Mouse (Mus musculus) midbrain, embryonic 15.5 days (tissue): Measurements from ENCODE around the gene Wwox. TPM values are rescaled to one million over a fixed set of nuclear protein-coding genes. Genes with fewer than 3 reads are reported as not detected.

Experiments
- ATAC-seq: fragments of 200-750 bp; cut with Nextera tagmentation; replicated peaks from 2 replicates; pipeline ENCODE4 v1.8.0; 2017; ENCODE audit warnings: moderate TSS enrichment
- H3K27ac ChIP-seq: fragments of 300-500 bp; sonication (generic); 2 replicates; pipeline ENCODE4 v1.5.1; 2015; ENCODE audit warnings: mild to moderate bottlenecking, inconsistent platforms
- H3K27me3 ChIP-seq: fragments of 300-500 bp; sonication (generic); replicated peaks from 2 replicates; pipeline ENCODE4 v1.6.1; 2015; ENCODE audit warnings: inconsistent platforms
- H3K36me3 ChIP-seq: fragments of 300-500 bp; sonication (generic); replicated peaks from 2 replicates; pipeline ENCODE4 v1.6.1; 2015; ENCODE audit warnings: inconsistent platforms
- H3K4me1 ChIP-seq: fragments of 300-500 bp; sonication (generic); 2 replicates; pipeline ENCODE4 v1.6.1; 2015; ENCODE audit warnings: inconsistent platforms
- H3K4me2 ChIP-seq: fragments of 300-500 bp; sonication (generic); 2 replicates; pipeline ENCODE4 v1.6.1; 2015; ENCODE audit warnings: inconsistent platforms, mild to moderate bottlenecking, moderate library complexity
- H3K4me3 ChIP-seq: fragments of 300-500 bp; sonication (generic); 2 replicates; pipeline ENCODE4 v1.5.1; 2015; ENCODE audit warnings: mild to moderate bottlenecking, inconsistent platforms
- H3K9ac ChIP-seq: fragments of 300-500 bp; sonication (generic); 2 replicates; pipeline ENCODE4 v1.6.1; 2015; ENCODE audit warnings: mild to moderate bottlenecking, inconsistent platforms
- H3K9me3 ChIP-seq: fragments of 300-500 bp; sonication (generic); 2 replicates; pipeline ENCODE4 v1.6.1; 2016; ENCODE audit warnings: inconsistent platforms
- WGBS: fragments of 180-500 bp; shearing (Covaris S2); methylation state at CpG from one replicate; pipeline ENCODE4 v1.1.7; 2015; ENCODE audit warnings: mixed read lengths; 5-methylcytosine and 5-hydroxymethylcytosine counted together
- polyA plus RNA-seq: library from polyadenylated mRNA; unstranded; fragments of >200 nt; fragmentation: Nextera tagmentation; extraction: Ambion mirVana; gene quantifications from 2 replicates; pipeline ENCODE4 v1.2.1, GENCODE M21; 2015

Wwox gene
- polyA plus RNA-seq, 1 experiment from 2014 or later, result 13.2 TPM

DNA sequence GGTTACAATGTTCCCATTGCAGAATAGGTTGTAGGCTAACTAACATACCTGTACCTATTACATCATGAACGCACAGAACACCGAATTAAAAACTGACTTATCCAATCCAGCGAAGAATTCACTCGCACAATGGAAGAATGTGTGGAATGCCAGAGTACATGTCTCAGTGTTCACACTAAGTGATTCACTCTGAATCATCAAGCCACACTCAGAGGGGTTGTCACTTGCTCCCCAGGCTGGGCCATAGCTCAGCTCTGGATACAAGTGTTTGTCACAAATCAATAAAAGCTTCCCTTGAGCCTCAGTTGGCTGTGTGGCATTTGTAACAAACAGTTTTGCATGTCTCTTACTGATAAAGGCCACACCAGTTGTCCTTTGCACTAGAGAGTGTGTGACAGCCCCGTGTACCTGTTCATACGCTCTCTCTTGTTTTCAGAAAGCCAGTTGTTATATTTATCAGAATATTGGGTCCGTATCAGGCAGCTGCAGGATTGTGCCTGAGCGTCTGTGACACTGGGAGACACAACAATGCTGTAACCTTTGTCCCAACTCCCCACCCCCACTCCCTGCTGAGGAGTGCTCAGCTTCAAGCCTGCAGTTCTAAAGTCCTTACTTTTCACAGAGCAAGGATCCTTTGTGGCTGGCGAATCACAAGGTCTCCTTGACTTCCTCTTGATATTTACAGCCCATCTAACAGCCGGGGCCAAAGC is 338.0 kb downstream of the Wwox start:
- 56% methylated on average over 10 of the region's 10 CpGs for WGBS
- H3K4me3 ChIP-seq, result no peak overlapping the region
- no peak for ATAC-seq
- no peak overlapping the region for H3K9ac ChIP-seq
- no peaks in the 10 kb centered on the region for H3K36me3 ChIP-seq
- no peaks in the 10 kb centered on the region for H3K9me3 ChIP-seq
- no peaks in the 10 kb centered on the region for H3K27me3 ChIP-seq
- H3K4me1 ChIP-seq, result peaks cover 11% of the 10 kb centered on the region
- H3K4me2 ChIP-seq, result no peak overlapping the region
- H3K27ac ChIP-seq, result no peak overlapping the region

- Histone ChIP-seq H3K4me2 (no peak overlapping the region), H3K27me3 (no peaks in the 10 kb centered on the region), H3K27ac (no peak overlapping the region), H3K4me1 (peaks cover 2% of the 10 kb centered on the region; the same call in 1 of the 2 replicates), H3K4me3 (no peak overlapping the region), H3K9ac (no peak overlapping the region), H3K9me3 (no peaks in the 10 kb centered on the region), H3K36me3 (no peaks in the 10 kb centered on the region)
- WGBS, result 80% methylated on average over 9 of the region's 9 CpGs
- no peak for ATAC-seq
Measured at GRCm38 (mm10) chr8:114779002-114779401, 339.5 kb downstream of the Wwox start.

DNA sequence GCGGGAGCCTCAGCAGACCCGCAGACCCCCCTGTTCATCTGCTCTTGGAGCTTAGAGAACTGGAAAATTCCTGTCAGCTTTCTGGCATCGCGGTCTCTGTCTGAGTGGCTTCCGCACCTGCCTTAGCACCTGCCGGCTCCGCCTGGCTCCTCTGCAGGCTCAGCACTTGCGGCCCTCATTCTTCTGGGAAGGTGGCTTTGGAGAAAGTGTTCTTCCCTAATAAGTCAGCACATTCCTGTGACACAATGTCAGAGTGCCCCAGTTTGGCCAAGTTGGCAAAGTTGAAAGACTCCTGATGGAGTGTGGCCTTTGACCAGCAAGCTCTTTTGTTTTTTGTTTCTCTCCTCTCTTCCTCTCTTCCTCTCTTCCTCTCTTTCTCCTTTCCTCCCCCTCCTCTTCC is 343.9 kb downstream of the Wwox start:
- 90% methylated on average over 8 of the region's 8 CpGs for WGBS
- ATAC-seq, result no peak
- no peak overlapping the region for H3K9ac ChIP-seq
- H3K4me1 ChIP-seq, result no peaks in the 10 kb centered on the region
- H3K9me3 ChIP-seq, result no peaks in the 10 kb centered on the region
- H3K36me3 ChIP-seq, result no peaks in the 10 kb centered on the region
- H3K4me2 ChIP-seq, result no peak overlapping the region
- no peaks in the 10 kb centered on the region for H3K27me3 ChIP-seq
- H3K4me3 ChIP-seq, result no peak overlapping the region
- no peak overlapping the region for H3K27ac ChIP-seq

- H3K4me3 ChIP-seq, result no peak overlapping the region
- no peak overlapping the region for H3K4me2 ChIP-seq
- H3K27ac ChIP-seq, result no peak overlapping the region
- no peaks in the 10 kb centered on the region for H3K36me3 ChIP-seq
- 90% methylated on average over 11 of the region's 11 CpGs for WGBS
- H3K27me3 ChIP-seq, result no peaks in the 10 kb centered on the region
- H3K9me3 ChIP-seq, result no peaks in the 10 kb centered on the region
- no peaks in the 10 kb centered on the region for H3K4me1 ChIP-seq
- no peak overlapping the region for H3K9ac ChIP-seq
- ATAC-seq, result no peak
Measured at GRCm38 (mm10) chr8:114785834-114786233, 346.4 kb downstream of the Wwox start.

GRCm38 (mm10) chr8:114789616-114790015 is 350.2 kb downstream of the Wwox start:
- no peak for ATAC-seq
- Histone ChIP-seq H3K4me2 (no peak overlapping the region), H3K27me3 (no peaks in the 10 kb centered on the region), H3K27ac (no peak overlapping the region), H3K36me3 (no peaks in the 10 kb centered on the region), H3K4me1 (no peaks in the 10 kb centered on the region), H3K9ac (no peak overlapping the region), H3K9me3 (no peaks in the 10 kb centered on the region), H3K4me3 (no peak overlapping the region)
- 87% methylated on average over 7 of the region's 7 CpGs for WGBS

DNA sequence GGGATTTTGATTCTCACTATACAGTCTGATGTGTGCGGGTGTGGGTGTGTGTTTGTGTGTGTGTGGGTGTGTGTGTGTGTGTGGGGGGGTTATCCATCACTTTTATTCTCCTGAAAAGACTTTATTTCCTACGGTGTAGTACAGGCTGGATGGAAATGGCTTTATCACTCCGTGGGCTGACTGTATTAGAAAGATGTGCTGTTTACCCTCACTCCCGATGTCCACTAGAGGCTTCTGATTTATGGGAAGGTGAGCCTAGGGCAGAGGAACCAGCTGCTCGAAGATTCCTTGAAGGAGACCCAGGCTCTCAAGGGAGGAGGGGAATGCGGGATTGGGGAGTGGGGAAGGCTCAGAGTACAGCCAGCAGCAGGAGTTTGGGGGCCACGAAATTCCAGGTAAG is 351.3 kb downstream of the Wwox start:
- no peaks in the 10 kb centered on the region for H3K36me3 ChIP-seq
- no peak overlapping the region for H3K27ac ChIP-seq
- H3K4me1 ChIP-seq, result no peaks in the 10 kb centered on the region
- H3K4me3 ChIP-seq, result no peak overlapping the region
- 87% methylated on average over 7 of the region's 7 CpGs for WGBS
- no peak overlapping the region for H3K4me2 ChIP-seq
- H3K9ac ChIP-seq, result no peak overlapping the region
- no peak for ATAC-seq
- H3K9me3 ChIP-seq, result no peaks in the 10 kb centered on the region
- no peaks in the 10 kb centered on the region for H3K27me3 ChIP-seq

DNA sequence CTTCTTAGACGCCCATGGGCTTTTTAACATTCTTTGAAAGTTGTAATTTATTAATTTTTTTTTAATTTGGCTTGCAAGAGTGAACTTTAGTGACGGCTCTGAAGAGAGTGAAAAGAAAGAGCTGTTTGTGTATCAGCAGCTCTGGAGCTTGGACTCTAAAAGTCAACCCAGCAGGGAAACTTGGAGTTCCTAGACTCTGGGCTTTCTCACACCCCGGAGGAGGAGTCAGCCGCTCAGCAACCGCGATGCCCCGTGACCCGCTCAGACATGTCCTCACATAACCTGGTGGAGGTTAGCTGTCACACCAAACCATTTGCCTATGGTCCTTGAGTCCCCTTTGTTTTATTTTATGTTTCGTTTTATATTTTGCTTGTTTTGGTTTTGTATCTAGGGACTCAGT is 354.2 kb downstream of the Wwox start:
- Histone ChIP-seq H3K9me3 (no peaks in the 10 kb centered on the region), H3K36me3 (no peaks in the 10 kb centered on the region)
- WGBS, result 84% methylated on average over 9 of the region's 9 CpGs

DNA sequence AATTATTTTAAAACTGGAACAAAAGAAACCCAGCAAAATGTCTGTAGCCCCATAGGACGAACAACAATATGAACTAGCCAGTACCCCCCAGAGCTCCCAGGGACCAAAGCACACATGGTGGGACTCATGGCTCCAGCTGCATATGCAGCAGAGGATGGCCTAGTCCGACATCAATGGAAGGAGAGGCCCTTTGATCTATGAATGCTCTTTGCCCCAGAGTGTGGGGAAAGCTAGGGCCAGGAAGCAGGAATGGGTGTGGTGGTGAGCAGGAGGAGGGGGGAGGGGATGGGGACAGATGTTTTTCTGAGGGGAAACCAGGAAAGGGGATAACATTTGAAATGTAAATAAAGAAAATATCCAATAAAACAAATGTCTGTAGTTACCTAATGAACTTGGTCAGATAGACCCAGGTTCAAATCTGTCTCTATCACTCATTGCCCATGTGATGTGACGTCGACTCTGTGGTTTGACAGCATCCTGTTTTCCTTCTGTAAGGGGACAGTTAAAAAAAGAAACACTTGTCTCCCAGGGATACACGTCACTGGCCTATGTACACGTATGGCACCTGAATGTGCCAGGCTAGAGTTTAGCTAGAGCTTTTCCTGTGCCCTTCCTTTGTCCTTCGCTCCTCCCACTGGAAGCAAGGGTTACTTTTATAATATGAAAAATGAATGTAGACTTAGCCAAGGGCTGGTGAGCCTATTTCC is 362.1 kb downstream of the Wwox start:
- WGBS, result 76% methylated on average over 7 of the region's 7 CpGs
- Histone ChIP-seq H3K4me3 (no peak overlapping the region), H3K36me3 (no peaks in the 10 kb centered on the region), H3K9ac (no peak overlapping the region), H3K27me3 (no peaks in the 10 kb centered on the region), H3K4me2 (no peak overlapping the region), H3K4me1 (no peaks in the 10 kb centered on the region), H3K27ac (no peak overlapping the region), H3K9me3 (no peaks in the 10 kb centered on the region)
- ATAC-seq, result no peak

More for the DNA sequence above, 354.2 kb downstream of the Wwox start:
- Histone ChIP-seq H3K4me1 (no peaks in the 10 kb centered on the region), H3K27me3 (no peaks in the 10 kb centered on the region), H3K9ac (no peak overlapping the region), H3K4me2 (no peak overlapping the region), H3K27ac (no peak overlapping the region), H3K4me3 (no peak overlapping the region)
- ATAC-seq, result no peak

DNA sequence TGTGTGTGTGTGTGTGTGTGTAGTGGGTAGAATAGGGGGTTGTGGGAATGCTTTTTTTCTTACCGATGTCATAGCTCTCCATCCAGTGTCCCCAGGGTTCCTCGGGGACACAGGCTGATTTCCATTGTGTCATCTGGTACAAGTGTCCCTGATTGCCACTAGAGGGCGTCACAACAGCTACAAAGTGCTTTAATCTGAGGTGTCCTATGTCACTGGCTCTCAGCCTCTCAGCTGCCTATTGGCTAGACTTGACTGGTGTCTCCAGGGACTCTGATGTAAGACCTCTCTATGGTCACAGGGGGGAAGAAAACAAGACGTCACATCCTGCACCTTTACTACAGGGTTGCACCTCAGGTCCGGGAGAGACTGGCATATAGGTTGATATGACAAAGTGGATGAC is 363.7 kb downstream of the Wwox start:
- WGBS, result 67% methylated on average over 5 of the region's 5 CpGs
- Histone ChIP-seq H3K4me3 (no peak overlapping the region), H3K9ac (no peak overlapping the region), H3K4me2 (no peak overlapping the region), H3K27ac (no peak overlapping the region), H3K27me3 (no peaks in the 10 kb centered on the region), H3K4me1 (no peaks in the 10 kb centered on the region), H3K36me3 (no peaks in the 10 kb centered on the region), H3K9me3 (no peaks in the 10 kb centered on the region)
- no peak for ATAC-seq

DNA sequence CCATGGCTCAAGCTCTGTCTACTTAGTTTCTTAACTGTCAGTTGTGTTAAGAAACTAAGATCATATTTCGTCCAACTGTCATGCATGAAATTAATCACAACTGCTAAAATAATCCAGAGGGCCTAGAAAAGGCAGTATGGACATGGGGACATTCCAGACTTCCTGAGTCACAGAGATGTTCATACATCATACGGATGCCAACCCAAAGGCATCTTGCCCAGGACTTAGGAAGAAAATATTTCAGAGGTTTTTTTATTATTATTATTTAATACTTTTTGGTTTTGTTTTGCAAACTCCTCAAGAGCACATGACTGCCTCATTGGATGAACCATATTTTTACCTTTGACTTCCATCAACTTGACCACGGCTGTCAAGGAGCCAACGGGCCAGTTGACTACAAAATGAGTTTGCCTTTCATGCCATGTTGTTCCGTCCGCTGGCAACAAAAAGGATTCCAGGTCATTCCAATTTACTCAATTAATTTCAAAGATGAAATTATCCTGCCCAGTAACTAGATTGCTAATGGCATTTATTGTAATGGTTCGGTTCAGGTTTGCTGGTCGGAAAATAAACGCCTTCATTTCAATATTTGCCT is 367.5 kb downstream of the Wwox start:
- H3K36me3 ChIP-seq, result no peaks in the 10 kb centered on the region
- no peak overlapping the region for H3K9ac ChIP-seq
- H3K27me3 ChIP-seq, result no peaks in the 10 kb centered on the region
- H3K4me2 ChIP-seq, result no peak overlapping the region
- ATAC-seq, result no peak
- no peaks in the 10 kb centered on the region for H3K4me1 ChIP-seq
- H3K9me3 ChIP-seq, result no peaks in the 10 kb centered on the region
- H3K27ac ChIP-seq, result no peak overlapping the region
- 90% methylated on average over 9 of the region's 9 CpGs for WGBS
- no peak overlapping the region for H3K4me3 ChIP-seq

DNA sequence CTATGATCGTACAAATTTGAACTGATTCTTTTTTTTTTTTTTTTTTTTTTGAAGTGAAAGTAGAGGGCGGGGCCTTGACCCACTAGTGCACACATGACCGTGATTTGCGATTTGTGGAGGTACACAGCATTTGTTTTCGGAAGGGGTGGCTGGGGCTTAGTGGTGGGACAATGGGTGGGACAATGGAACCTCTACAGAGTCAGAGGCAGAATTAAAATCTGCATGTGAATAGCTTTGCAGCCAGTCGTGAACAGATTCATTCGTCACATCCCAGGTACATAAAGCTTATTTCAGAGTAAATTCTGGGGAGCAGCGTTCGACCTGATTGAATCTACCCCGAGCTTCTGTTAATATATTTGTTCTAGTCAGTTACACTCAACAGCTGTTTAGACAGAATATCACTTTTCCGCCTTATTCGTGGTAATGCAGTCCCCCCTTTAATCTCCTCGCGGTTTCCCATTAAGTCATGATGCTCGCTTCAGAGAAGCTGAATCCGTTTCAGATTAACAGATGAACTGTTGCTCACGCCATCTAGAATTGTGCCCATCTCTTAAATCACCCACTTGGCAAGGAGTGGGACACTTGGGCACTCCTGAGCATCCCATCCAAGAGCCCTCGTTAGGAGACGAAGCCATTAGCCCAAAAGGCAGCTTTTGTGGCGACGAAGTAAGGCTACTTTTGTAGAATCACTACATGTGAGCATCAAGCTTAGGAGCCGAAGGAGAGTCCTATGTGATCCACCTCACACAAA is 368.4 kb downstream of the Wwox start:
- Histone ChIP-seq H3K27me3 (no peaks in the 10 kb centered on the region), H3K36me3 (no peaks in the 10 kb centered on the region), H3K4me3 (no peak overlapping the region), H3K4me1 (no peaks in the 10 kb centered on the region), H3K9ac (no peak overlapping the region), H3K27ac (no peak overlapping the region), H3K9me3 (no peaks in the 10 kb centered on the region), H3K4me2 (no peak overlapping the region)
- WGBS, result 49% methylated on average over 22 of the region's 22 CpGs
- ATAC-seq, result no peak

DNA sequence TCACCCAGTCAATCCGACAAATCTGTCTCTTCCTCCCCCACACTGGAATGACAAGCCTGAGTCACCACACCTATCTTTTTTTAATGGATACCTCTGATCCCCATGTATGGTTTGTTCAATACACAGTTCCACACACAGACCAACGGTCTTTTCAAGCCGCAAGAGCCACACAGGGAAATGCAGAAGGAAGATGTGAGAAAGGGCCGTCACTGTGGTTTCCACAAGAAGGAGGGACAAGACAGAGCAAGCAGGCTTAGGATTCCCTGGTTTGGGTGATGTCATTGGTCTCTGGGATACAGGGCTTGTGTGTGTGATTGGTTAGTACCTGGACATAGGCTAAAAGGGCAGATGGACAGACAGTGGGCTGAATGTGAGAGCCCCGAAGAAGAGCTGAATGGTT is 371.0 kb downstream of the Wwox start:
- ATAC-seq, result no peak
- no peak overlapping the region for H3K9ac ChIP-seq
- no peaks in the 10 kb centered on the region for H3K36me3 ChIP-seq
- H3K4me3 ChIP-seq, result no peak overlapping the region
- no peaks in the 10 kb centered on the region for H3K27me3 ChIP-seq
- H3K4me2 ChIP-seq, result no peak overlapping the region
- H3K4me1 ChIP-seq, result no peaks in the 10 kb centered on the region
- no peak overlapping the region for H3K27ac ChIP-seq
- no peaks in the 10 kb centered on the region for H3K9me3 ChIP-seq
- WGBS, result 90% methylated on average over 5 of the region's 5 CpGs
